Mouse (Mus musculus): ENCODE results near the gene Ranbp3.

DNA sequence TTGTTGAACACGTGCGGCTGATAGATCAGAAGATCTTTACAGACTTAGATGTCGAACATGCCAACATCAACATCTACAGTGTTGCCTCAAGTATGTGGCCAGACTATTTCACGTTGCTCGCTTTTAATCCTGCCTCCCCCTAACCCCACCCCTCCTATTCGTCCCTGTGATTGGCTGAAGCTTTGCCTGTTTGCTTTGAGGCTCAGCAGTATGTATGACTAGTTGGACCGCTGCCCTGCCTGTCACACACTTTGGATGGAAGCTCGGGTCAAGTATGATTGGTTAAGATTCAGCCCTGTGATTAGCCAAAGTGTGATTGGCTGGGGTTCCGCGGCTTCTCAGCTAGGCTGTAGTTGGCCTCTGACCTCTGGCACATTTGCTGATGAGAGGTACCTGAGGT is 21.3 kb upstream of the Ranbp3 start:
- TF ChIP-seq CTCF (IDR thresholded peaks at IDR 0.05; ENCODE audit: low read depth, low read length): no peak
- no peak for TF ChIP-seq GATA1 (IDR thresholded peaks at IDR 0.05; ENCODE audit: borderline replicate concordance, low read length)
- no peak for TF ChIP-seq TAL1 (conservative IDR thresholded peaks at IDR 0.05; ENCODE audit: low read depth, low read length)
- TF ChIP-seq POLR2AphosphoS5 (IDR thresholded peaks at IDR 0.05; ENCODE audit: insufficient replicate concordance, low read depth, low read length): no peak
- TF ChIP-seq GATA2 (IDR thresholded peaks at IDR 0.05; ENCODE audit: borderline replicate concordance, low read depth, low read length): no peak

All from G1E (cell line).